Mouse (Mus musculus) heart, postnatal 25 days (tissue): ENCODE data around the gene Fap. TPM values are rescaled to one million over a fixed set of nuclear protein-coding genes. Genes with fewer than 3 reads are reported as not detected.
A peak's percentile ranks its signal among the peaks of the same experiment; 100 is the strongest.

Experiments used
- DNase-seq: peaks from one replicate; pipeline ENCODE4 v3.0.0; 2022; ENCODE audit warnings: low spot score
- intact Hi-C: fragments of 180-260 bp; cut with DNase I; formaldehyde crosslinking; loops from one replicate; pipeline ENCODE4 v1.15.1; 2025
- total RNA-seq, 2 experiments: library from RNA; stranded (reverse); gene quantifications; 2 replicates each; pipeline ENCODE4 v1.2.3; 2021

Fap gene
- total RNA-seq, result 1 to 10 TPM; 3.7 to 5.9 TPM

- intact Hi-C loops, result no loop called here
- DNase-seq, result peak; percentile 17
These were observed at the start of gene Fap for GRCm38 (mm10) chr2:62573753-62574159. TSS of gene Fap (minus strand) at chr2:62574075.

GRCm38 (mm10) chr2:62623024-62623441 lies 49.2 kb upstream of the Fap start:
- DNase-seq, result no peak
- intact Hi-C loops, result no loop called here

- intact Hi-C loops, result no loop called here
- no peak for DNase-seq
These were observed 45.8 kb upstream of the Fap start for GRCm38 (mm10) chr2:62619679-62620078.

GRCm38 (mm10) chr2:62618934-62619341 lies 45.1 kb upstream of the Fap start:
- no peak for DNase-seq
- intact Hi-C loops, result no loop called here

- DNase-seq, result no peak
- intact Hi-C loops, result no loop called here
These were observed 39.3 kb upstream of the Fap start for GRCm38 (mm10) chr2:62613133-62613532.

- intact Hi-C loops, result no loop called here
- DNase-seq, result no peak
These were observed 32.3 kb upstream of the Fap start for GRCm38 (mm10) chr2:62606205-62606604.

GRCm38 (mm10) chr2:62603530-62603929 lies 29.7 kb upstream of the Fap start:
- intact Hi-C loops, result no loop called here
- no peak for DNase-seq

GRCm38 (mm10) chr2:62596586-62596985 lies 22.7 kb upstream of the Fap start:
- no peak for DNase-seq
- intact Hi-C loops, result no loop called here

GRCm38 (mm10) chr2:62594491-62594890 lies 20.6 kb upstream of the Fap start:
- intact Hi-C loops, result no loop called here

GRCm38 (mm10) chr2:62591555-62591954 lies 17.7 kb upstream of the Fap start:
- intact Hi-C loops, result no loop called here
- DNase-seq, result no peak

More at GRCm38 (mm10) chr2:62594491-62594890, 20.6 kb upstream of the Fap start:
- DNase-seq, result no peak

GRCm38 (mm10) chr2:62589333-62589732 lies 15.5 kb upstream of the Fap start:
- no peak for DNase-seq
- intact Hi-C loops, result no loop called here

- no peak for DNase-seq
- intact Hi-C loops, result no loop called here
These were observed 11.9 kb upstream of the Fap start for GRCm38 (mm10) chr2:62585769-62586168.

- intact Hi-C loops, result no loop called here
- no peak for DNase-seq
These were observed 1.1 kb upstream of the Fap start for GRCm38 (mm10) chr2:62574962-62575361.

GRCm38 (mm10) chr2:62574250-62574649 lies 375 bp upstream of the Fap start:
- no peak for DNase-seq
- intact Hi-C loops, result no loop called here

- intact Hi-C loops, result no loop called here
- DNase-seq, result no peak
These were observed 649 bp downstream of the Fap start for GRCm38 (mm10) chr2:62573099-62573752.

- intact Hi-C loops, result no loop called here
- no peak for DNase-seq
These were observed 9.2 kb downstream of the Fap start for GRCm38 (mm10) chr2:62564687-62565086.

GRCm38 (mm10) chr2:62562661-62563485 lies 11.0 kb downstream of the Fap start:
- intact Hi-C loops, result no loop called here
- DNase-seq, result no peak

- intact Hi-C loops, result no loop called here
- DNase-seq, result no peak
These were observed 16.5 kb downstream of the Fap start for GRCm38 (mm10) chr2:62557417-62557816.

GRCm38 (mm10) chr2:62556349-62556748 lies 17.5 kb downstream of the Fap start:
- peak; percentile 3 for DNase-seq
- intact Hi-C loops, result no loop called here

GRCm38 (mm10) chr2:62549659-62550058 lies 24.2 kb downstream of the Fap start:
- DNase-seq, result no peak
- intact Hi-C loops, result loop anchor here (5.0 kb wide), 1 partner anchor 78 kb away; no protein-coding TSS in a partner anchor

- no peak for DNase-seq
- intact Hi-C loops, result no loop called here
These were observed 24.7 kb downstream of the Fap start for GRCm38 (mm10) chr2:62549131-62549530.
